Comparison of ENCODE assay signal across 13 mouse cellular contexts in the genomic region with DNA sequence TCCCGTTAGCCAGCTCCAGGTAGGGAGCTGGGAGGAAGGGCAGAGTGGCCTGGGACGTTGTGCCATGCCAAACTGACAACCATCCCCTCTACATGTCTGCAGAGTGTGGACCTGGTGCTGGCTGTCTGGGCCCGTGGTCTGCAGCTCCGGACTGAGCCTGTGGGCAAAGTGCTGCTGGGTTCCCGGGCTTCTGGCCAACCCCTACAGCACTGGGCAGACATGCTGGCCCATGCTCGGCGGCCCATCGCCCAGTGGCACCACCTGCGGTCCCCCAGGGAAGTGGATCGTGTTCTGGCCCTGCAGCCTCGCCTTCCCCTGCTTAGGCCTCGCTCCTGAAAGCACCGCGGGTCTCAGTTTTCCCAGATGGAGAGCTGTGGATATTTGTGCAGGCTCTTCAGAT. TPM values are rescaled to one million over a fixed set of nuclear protein-coding genes. Genes with fewer than 3 reads are reported as not detected.
DNase-seq lines count a peak whose midpoint lies in the region; ATAC-seq and TF ChIP-seq lines count a peak whose summit lies in the region.
"Had no signal": no experiment of that assay in that cellular context is flagged by ENCODE, and none has a peak within 500 bp of the region (broad histone marks: within the 10 kb centered on the region; RNA-seq: fewer than 3 reads in every experiment).

No protein-coding gene starts in this region.

- no peak for TF ChIP-seq POLR2A in lung, adult 2 months (IDR thresholded peaks at IDR 0.05; ENCODE audit: borderline replicate concordance, extremely low read depth, low read depth, low read length)

- WGBS in lung, embryonic 14.5 days = 77% methylated on average over 14 of the region's 14 CpGs
- WGBS in lung, adult 2 months = 75% methylated on average over 14 of the region's 14 CpGs
- WGBS in embryonic facial prominence, embryonic 14.5 days = 73% methylated on average over 14 of the region's 14 CpGs
- WGBS in stomach, embryonic 14.5 days = 81% methylated on average over 14 of the region's 14 CpGs

- H3K9me3 ChIP-seq in lung, embryonic 14.5 days (ENCODE audit: low read depth, low read length) = no peaks in the 10 kb centered on the region
- H3K9me3 ChIP-seq in embryonic facial prominence, embryonic 14.5 days (ENCODE audit: control insufficient read depth, low read length) = no peaks in the 10 kb centered on the region
- H3K9me3 ChIP-seq in stomach, embryonic 14.5 days (ENCODE audit: control insufficient read depth, low read depth, low read length) = no peaks in the 10 kb centered on the region
- H3K9me3 ChIP-seq: hindbrain, embryonic 15.5 days; neural tube, embryonic 13.5 days had no signal

- peaks cover 7% of the 10 kb centered on the region; the same call in 1 of the 2 replicates for H3K4me1 ChIP-seq in lung, embryonic 14.5 days (ENCODE audit: insufficient read depth)
- H3K4me1 ChIP-seq in lung, adult 2 months (ENCODE audit: control insufficient read depth, insufficient read depth, low read length) = no peaks in the 10 kb centered on the region
- H3K4me1 ChIP-seq in embryonic facial prominence, embryonic 14.5 days (ENCODE audit: control insufficient read depth, insufficient read depth, low read length) = peaks cover 11% of the 10 kb centered on the region
- H3K4me1 ChIP-seq in stomach, embryonic 14.5 days (ENCODE audit: control insufficient read depth, insufficient read depth, low read length) = peaks cover 20% of the 10 kb centered on the region
- H3K4me1 ChIP-seq: hindbrain, embryonic 15.5 days had no signal

- H3K27me3 ChIP-seq in lung, embryonic 14.5 days (ENCODE audit: insufficient read depth, low read length) = no peaks in the 10 kb centered on the region
- no peaks in the 10 kb centered on the region for H3K27me3 ChIP-seq in embryonic facial prominence, embryonic 14.5 days (replicated peaks; ENCODE audit: control insufficient read depth, insufficient read depth, low read length)
- H3K27me3 ChIP-seq in stomach, embryonic 14.5 days (ENCODE audit: control insufficient read depth, insufficient read depth, low read length) = no peaks in the 10 kb centered on the region
- H3K27me3 ChIP-seq: hindbrain, embryonic 15.5 days; neural tube, embryonic 13.5 days had no signal

- H3K4me3 ChIP-seq in lung, embryonic 14.5 days (ENCODE audit: low read depth, low read length) = no peak overlapping the region
- no peak overlapping the region for H3K4me3 ChIP-seq in lung, adult 2 months (replicated peaks; ENCODE audit: extremely low read depth, low read depth, low read length)
- no peak overlapping the region for H3K4me3 ChIP-seq in embryonic facial prominence, embryonic 14.5 days (ENCODE audit: low read depth, low read length)
- H3K4me3 ChIP-seq in stomach, embryonic 14.5 days (ENCODE audit: low read depth, low read length) = no peak overlapping the region
- H3K4me3 ChIP-seq: hindbrain, embryonic 15.5 days; neural tube, embryonic 13.5 days had no signal

- peak overlapping the region; percentile 5; the same call in 1 of the 2 replicates for H3K27ac ChIP-seq in lung, embryonic 14.5 days (ENCODE audit: low read depth)
- peak overlapping the region; percentile 83 for H3K27ac ChIP-seq in embryonic facial prominence, embryonic 14.5 days (replicated peaks; ENCODE audit: low read depth, low read length)
- H3K27ac ChIP-seq in stomach, embryonic 14.5 days (ENCODE audit: low read length) = peak overlapping the region; percentile 68; the same call in 1 of the 2 replicates
- H3K27ac ChIP-seq: hindbrain, embryonic 15.5 days; neural tube, embryonic 13.5 days had no signal

- H3K9ac ChIP-seq in lung, embryonic 14.5 days = 0 out of 2 replicates have a peak overlapping the region, but pooled peaks have one; percentile 14
- peak overlapping the region; percentile 26 for H3K9ac ChIP-seq in embryonic facial prominence, embryonic 14.5 days (ENCODE audit: low read depth, low read length)
- no peak overlapping the region for H3K9ac ChIP-seq in stomach, embryonic 14.5 days (replicated peaks; ENCODE audit: low read depth, low read length)
- H3K9ac ChIP-seq: hindbrain, embryonic 15.5 days; neural tube, embryonic 13.5 days had no signal

- DNase-seq in heart, adult 11 months = peak; percentile 91
- DNase-seq in heart, postnatal 4 days = no peak
- no peak for DNase-seq in lung, embryonic 14.5 days
- DNase-seq in lung, adult 2 months = no peak
- no peak for DNase-seq in embryonic facial prominence, embryonic 14.5 days (ENCODE audit: low spot score)
- DNase-seq in kidney, postnatal 4 days = no peak
- DNase-seq: kidney, postnatal 25 days had no signal

- no peak for ATAC-seq in lung, embryonic 14.5 days (ENCODE audit: insufficient read depth)
- no peak for ATAC-seq in embryonic facial prominence, embryonic 14.5 days (ENCODE audit: low read depth)
- no peak for ATAC-seq in stomach, embryonic 14.5 days (ENCODE audit: insufficient number of reproducible peaks, insufficient read depth, low FRiP score, low read depth)
- ATAC-seq in megakaryocyte progenitor cell, adult 5-6 weeks (replicated peaks; ENCODE audit: poor library complexity) = no peak

- no peaks in the 10 kb centered on the region for H3K36me3 ChIP-seq in lung, embryonic 14.5 days (ENCODE audit: insufficient read depth)
- H3K36me3 ChIP-seq in embryonic facial prominence, embryonic 14.5 days (ENCODE audit: control insufficient read depth, insufficient read depth, low read length) = no peaks in the 10 kb centered on the region
- H3K36me3 ChIP-seq in stomach, embryonic 14.5 days (ENCODE audit: control insufficient read depth, insufficient read depth, low read length) = no peaks in the 10 kb centered on the region
- H3K36me3 ChIP-seq: hindbrain, embryonic 15.5 days; neural tube, embryonic 13.5 days had no signal

- no peak for TF ChIP-seq CTCF in lung, embryonic 14.5 days (IDR thresholded peaks at IDR 0.05; ENCODE audit: low read depth)
- no peak for TF ChIP-seq CTCF in lung, adult 2 months (IDR thresholded peaks at IDR 0.05; ENCODE audit: insufficient read depth, low read length)

- no peak overlapping the region for H3K4me2 ChIP-seq in lung, embryonic 14.5 days
- H3K4me2 ChIP-seq in embryonic facial prominence, embryonic 14.5 days (ENCODE audit: low read depth, low read length) = no peak overlapping the region
- H3K4me2 ChIP-seq in stomach, embryonic 14.5 days (replicated peaks; ENCODE audit: low read depth, low read length) = no peak overlapping the region
- H3K4me2 ChIP-seq: hindbrain, embryonic 15.5 days; neural tube, embryonic 13.5 days had no signal

RNA-seq across cellular contexts. Expression of a gene that starts 1.6 kb away (rescaled TPM):
- total RNA-seq in heart, postnatal 4 days (2021) = 10 to 100 TPM in 1 of 2 experiments, 1 to 10 TPM in 1; 6.6 to 16.4 TPM
- polyA plus RNA-seq in lung, embryonic 14.5 days (2014; fragmentation: Nextera tagmentation; extraction: Ambion mirVana) = 0.86 and 1.6 TPM in 2 replicates
- polyA plus RNA-seq in lung, adult 2 months (2012; rRNA removed) = 3.1 and 223 TPM in 2 replicates
- polyA plus RNA-seq in embryonic facial prominence, embryonic 14.5 days (2014; fragmentation: Nextera tagmentation; extraction: Ambion mirVana) = 319 and 564 TPM in 2 replicates
- polyA plus RNA-seq in stomach, embryonic 14.5 days (2014; fragmentation: Nextera tagmentation; extraction: Ambion mirVana) = 4.6 and 5.8 TPM in 2 replicates
- 6.0 and 8.0 TPM in 2 replicates for total RNA-seq in megakaryocyte progenitor cell, adult 5-6 weeks (2015)
- 2.4 and 7.7 TPM in 2 replicates for total RNA-seq in megakaryocyte progenitor cell, adult 5-6 weeks (2017)
- polyA plus RNA-seq: midbrain, embryonic 14.5 days had no signal

RNA-seq across cellular contexts. Expression of a gene that starts 5.3 kb away (rescaled TPM):
- not detected for total RNA-seq in heart, postnatal 4 days (2021)
- polyA plus RNA-seq in lung, embryonic 14.5 days (2014; fragmentation: Nextera tagmentation; extraction: Ambion mirVana) = not detected in 2 replicates
- 0.19 and 8.6 TPM in 2 replicates for polyA plus RNA-seq in lung, adult 2 months (2012; rRNA removed)
- polyA plus RNA-seq in embryonic facial prominence, embryonic 14.5 days (2014; fragmentation: Nextera tagmentation; extraction: Ambion mirVana) = 1.9 and 3.9 TPM in 2 replicates
- polyA plus RNA-seq in stomach, embryonic 14.5 days (2014; fragmentation: Nextera tagmentation; extraction: Ambion mirVana) = 4.8 and 6.6 TPM in 2 replicates
- not detected in 2 replicates for total RNA-seq in megakaryocyte progenitor cell, adult 5-6 weeks (2015)
- total RNA-seq in megakaryocyte progenitor cell, adult 5-6 weeks (2017) = not detected in 2 replicates
- total RNA-seq: left cerebral cortex, postnatal 10 days had no signal
- polyA plus RNA-seq: hindbrain, embryonic 15.5 days; midbrain, embryonic 14.5 days; neural tube, embryonic 13.5 days had no signal

RNA-seq across cellular contexts. Expression of a gene that starts 20.6 kb away (rescaled TPM):
- 100 to 1,000 TPM in 1 of 2 experiments, 10 to 100 TPM in 1; 93.3 to 108 TPM for total RNA-seq in heart, postnatal 4 days (2021)
- polyA plus RNA-seq in lung, embryonic 14.5 days (2014; fragmentation: Nextera tagmentation; extraction: Ambion mirVana) = 98.0 and 99.6 TPM in 2 replicates
- 131 and 188 TPM in 2 replicates for polyA plus RNA-seq in lung, adult 2 months (2012; rRNA removed)
- 40.1 and 42.6 TPM in 2 replicates for polyA plus RNA-seq in embryonic facial prominence, embryonic 14.5 days (2014; fragmentation: Nextera tagmentation; extraction: Ambion mirVana)
- polyA plus RNA-seq in stomach, embryonic 14.5 days (2014; fragmentation: Nextera tagmentation; extraction: Ambion mirVana) = 194 and 211 TPM in 2 replicates
- 45.9 and 75.5 TPM in 2 replicates for total RNA-seq in megakaryocyte progenitor cell, adult 5-6 weeks (2015)
- 65.5 and 67.5 TPM in 2 replicates for total RNA-seq in megakaryocyte progenitor cell, adult 5-6 weeks (2017)

RNA-seq across cellular contexts. Expression of a gene that starts 52.1 kb away (rescaled TPM):
- total RNA-seq in heart, postnatal 4 days (2021) = 100 to 1,000 TPM; 344 to 370 TPM
- polyA plus RNA-seq in lung, embryonic 14.5 days (2014; fragmentation: Nextera tagmentation; extraction: Ambion mirVana) = 239 and 240 TPM in 2 replicates
- polyA plus RNA-seq in lung, adult 2 months (2012; rRNA removed) = 689 and 921 TPM in 2 replicates
- 342 and 350 TPM in 2 replicates for polyA plus RNA-seq in embryonic facial prominence, embryonic 14.5 days (2014; fragmentation: Nextera tagmentation; extraction: Ambion mirVana)
- 267 and 273 TPM in 2 replicates for polyA plus RNA-seq in stomach, embryonic 14.5 days (2014; fragmentation: Nextera tagmentation; extraction: Ambion mirVana)
- 115 and 133 TPM in 2 replicates for total RNA-seq in megakaryocyte progenitor cell, adult 5-6 weeks (2015)
- total RNA-seq in megakaryocyte progenitor cell, adult 5-6 weeks (2017) = 129 and 170 TPM in 2 replicates

RNA-seq across cellular contexts. Expression of a gene that starts 57.5 kb away (rescaled TPM):
- total RNA-seq in heart, postnatal 4 days (2021) = 1 to 10 TPM in 1 of 2 experiments, under 1 TPM in 1; 0.43 to 1.7 TPM
- polyA plus RNA-seq in lung, embryonic 14.5 days (2014; fragmentation: Nextera tagmentation; extraction: Ambion mirVana) = 3.0 TPM in 1 of 2 replicates, not detected in the other
- 0.24 TPM in 1 of 2 replicates, not detected in the other for polyA plus RNA-seq in lung, adult 2 months (2012; rRNA removed)
- 0.46 TPM in 1 of 2 replicates, not detected in the other for polyA plus RNA-seq in embryonic facial prominence, embryonic 14.5 days (2014; fragmentation: Nextera tagmentation; extraction: Ambion mirVana)
- polyA plus RNA-seq in stomach, embryonic 14.5 days (2014; fragmentation: Nextera tagmentation; extraction: Ambion mirVana) = not detected in 2 replicates
- total RNA-seq in megakaryocyte progenitor cell, adult 5-6 weeks (2015) = not detected in 2 replicates
- 25.2 and 59.0 TPM in 2 replicates for total RNA-seq in megakaryocyte progenitor cell, adult 5-6 weeks (2017)

Comparison
In these comparisons a context has a peak if more than half of its experiments do, and no peak if none do; other contexts are left out.
1. H3K27ac ChIP-seq: peak in every context shown above with its lines; median percentile 83 in embryonic facial prominence, embryonic 14.5 days; 68 in stomach, embryonic 14.5 days; 5 in lung, embryonic 14.5 days.